Mouse (Mus musculus) large intestine, adult 2 months (tissue): ENCODE data around the gene Cmtm2b. TPM values are rescaled to one million over a fixed set of nuclear protein-coding genes. Genes with fewer than 3 reads are reported as not detected.
A peak's percentile ranks its signal among the peaks of the same experiment; 100 is the strongest.

ENCODE experiments used
- DNase-seq: peaks from one replicate; pipeline ENCODE4 v3.0.0-alpha.2; 2012; ENCODE audit warnings: low read depth, low spot score
- WGBS: fragments of 180-500 bp; shearing (Covaris S2); methylation state at CpG from one replicate; pipeline ENCODE4 v1.1.7; 2018; 5-methylcytosine and 5-hydroxymethylcytosine counted together
- polyA plus RNA-seq: library from polyadenylated mRNA; depleted of rRNA; stranded (reverse); fragments of >200 nt; gene quantifications from 2 replicates; pipeline ENCODE4 v1.2.3, GENCODE M21; 2012

Gene Cmtm2b
- polyA plus RNA-seq, 1 experiment, result not detected

- 1% methylated on average over 24 of the region's 24 CpGs for WGBS
Measured at GRCm38 (mm10) chr8:104341106-104341561, 19.1 kb downstream of the Cmtm2b start.

GRCm38 (mm10) chr8:104341678-104342077 is 19.6 kb downstream of the Cmtm2b start:
- DNase-seq, result no peak
- 59% methylated on average over 6 of the region's 6 CpGs for WGBS

More at GRCm38 (mm10) chr8:104341106-104341561, 19.1 kb downstream of the Cmtm2b start:
- no peak for DNase-seq

GRCm38 (mm10) chr8:104342426-104342825 is 20.4 kb downstream of the Cmtm2b start:
- 73% methylated on average over 5 of the region's 5 CpGs for WGBS
- no peak for DNase-seq

- peak; percentile 74 for DNase-seq
- WGBS, result 6% methylated on average over 7 of the region's 7 CpGs
Measured at GRCm38 (mm10) chr8:104343957-104344356, 21.9 kb downstream of the Cmtm2b start.

GRCm38 (mm10) chr8:104344622-104345021 is 22.6 kb downstream of the Cmtm2b start:
- WGBS, result 93% methylated on average over 5 of the region's 5 CpGs
- DNase-seq, result no peak

- 76% methylated on average over 12 of the region's 12 CpGs for WGBS
- DNase-seq, result no peak
Measured at GRCm38 (mm10) chr8:104346706-104347105, 24.7 kb downstream of the Cmtm2b start.

GRCm38 (mm10) chr8:104348971-104349370 is 26.9 kb downstream of the Cmtm2b start:
- WGBS, result 83% methylated on average over 5 of the region's 5 CpGs
- DNase-seq, result no peak

- WGBS, result 31% methylated on average over 13 of the region's 13 CpGs
- no peak for DNase-seq
Measured at GRCm38 (mm10) chr8:104350047-104350446, 28.0 kb downstream of the Cmtm2b start.

GRCm38 (mm10) chr8:104353186-104353585 is 31.2 kb downstream of the Cmtm2b start:
- WGBS, result 71% methylated on average over 5 of the region's 5 CpGs

GRCm38 (mm10) chr8:104354504-104354903 is 32.5 kb downstream of the Cmtm2b start:
- no peak for DNase-seq
- 76% methylated on average over 10 of the region's 10 CpGs for WGBS

More at GRCm38 (mm10) chr8:104353186-104353585, 31.2 kb downstream of the Cmtm2b start:
- DNase-seq, result no peak

- 86% methylated on average over 3 of the region's 3 CpGs for WGBS
- DNase-seq, result no peak
Measured at GRCm38 (mm10) chr8:104358637-104359036, 36.6 kb downstream of the Cmtm2b start.

- 79% methylated on average over 15 of the region's 15 CpGs for WGBS
- DNase-seq, result no peak
Measured at GRCm38 (mm10) chr8:104359778-104360456, 37.9 kb downstream of the Cmtm2b start.

- 85% methylated on average over 9 of the region's 9 CpGs for WGBS
- no peak for DNase-seq
Measured at GRCm38 (mm10) chr8:104365695-104366094, 43.7 kb downstream of the Cmtm2b start.

GRCm38 (mm10) chr8:104367398-104367797 is 45.4 kb downstream of the Cmtm2b start:
- no peak for DNase-seq
- 73% methylated on average over 5 of the region's 5 CpGs for WGBS

GRCm38 (mm10) chr8:104369591-104369990 is 47.6 kb downstream of the Cmtm2b start:
- WGBS, result 68% methylated on average over 12 of the region's 12 CpGs
- no peak for DNase-seq

GRCm38 (mm10) chr8:104370071-104370470 is 48.0 kb downstream of the Cmtm2b start:
- WGBS, result 63% methylated on average over 6 of the region's 6 CpGs
- DNase-seq, result no peak

GRCm38 (mm10) chr8:104371121-104371520 is 49.1 kb downstream of the Cmtm2b start:
- DNase-seq, result no peak
- 88% methylated on average over 6 of the region's 6 CpGs for WGBS

- WGBS, result 32% methylated on average over 11 of the region's 11 CpGs
- DNase-seq, result no peak
Measured at GRCm38 (mm10) chr8:104373779-104374178, 51.7 kb downstream of the Cmtm2b start.

- 30% methylated on average over 11 of the region's 11 CpGs for WGBS
- no peak for DNase-seq
Measured at GRCm38 (mm10) chr8:104374269-104374668, 52.2 kb downstream of the Cmtm2b start.

- no peak for DNase-seq
- WGBS, result 15% methylated on average over 14 of the region's 14 CpGs
Measured at GRCm38 (mm10) chr8:104374864-104375846, 53.1 kb downstream of the Cmtm2b start.
